Mouse (Mus musculus) testis, adult 10 weeks (tissue): ENCODE measurements around the gene Mpped1. TPM values are rescaled to one million over a fixed set of nuclear protein-coding genes. Genes with fewer than 3 reads are reported as not detected.

Experiments
- polyA plus RNA-seq: library from polyadenylated mRNA; stranded (reverse); fragments of 350-450 nt; fragmentation: Illumina TruSeq; extraction: RNeasy Lipid Tissue Mini Kit (QIAGEN cat#74804); gene quantifications from one replicate; pipeline ENCODE4 v1.2.3, GENCODE M21; 2014; ENCODE audit warnings: low read depth, low replicate concordance

The Mpped1 gene
- 0.69 TPM for polyA plus RNA-seq

GRCm38 (mm10) chr15:83779387-83779786 lies at the start of gene Mpped1:
TSS of gene Mpped1 (plus strand) at chr15:83779467.

Other genes starting within 250 kb of the Mpped1 start
- 0.28 TPM for gene Tspo, start 215.9 kb upstream of the Mpped1 start, polyA plus RNA-seq
- 5.5 TPM for gene Mcat, start 215.7 kb upstream of the Mpped1 start, polyA plus RNA-seq
- 0.62 TPM for gene Ttll12, start 184.3 kb upstream of the Mpped1 start, polyA plus RNA-seq
- gene Scube1, start 54.4 kb upstream of the Mpped1 start, polyA plus RNA-seq, result 0.15 TPM